Mouse (Mus musculus) cerebellum, adult 2 months (tissue): ENCODE results near the gene Sdsl. TPM values are rescaled to one million over a fixed set of nuclear protein-coding genes. Genes with fewer than 3 reads are reported as not detected.
"Not testable (repeated sequence)": the region's sequence is repeated elsewhere in the genome, so short reads cannot be mapped to it uniquely, and the experiment has no call there.

Experiments
- DNase-seq, 2 experiments: peaks; one replicate each; pipeline ENCODE4 v3.0.0; 2021
- H3K27ac ChIP-seq: fragments of 200-500 bp; 2 replicates; pipeline ENCODE4 v1.5.1; 2012; ENCODE audit warnings: low read length, control low read depth, inconsistent platforms; ENCODE audit not compliant: insufficient read depth
- H3K27me3 ChIP-seq: fragments of 200-500 bp; 2 replicates; pipeline ENCODE4 v1.6.1; 2012; ENCODE audit warnings: inconsistent platforms, mild to moderate bottlenecking, low read length, moderate library complexity; ENCODE audit not compliant: control insufficient read depth, insufficient read depth
- H3K4me1 ChIP-seq: fragments of 200-500 bp; 2 replicates; pipeline ENCODE4 v1.6.1; 2011; ENCODE audit warnings: low read length; ENCODE audit not compliant: control insufficient read depth, insufficient read depth
- H3K4me3 ChIP-seq: fragments of 200-500 bp; replicated peaks from 2 replicates; pipeline ENCODE3; 2011; ENCODE audit warnings: mild to moderate bottlenecking, low read depth, low read length, control low read depth; ENCODE audit not compliant: insufficient read depth
- CTCF ChIP-seq: fragments of 200-500 bp; IDR thresholded peaks from 2 replicates; pipeline ENCODE4 v1.5.1; 2011; ENCODE audit warnings: low read depth, mild to moderate bottlenecking, control low read depth, low read length, moderate library complexity, borderline replicate concordance; ENCODE audit not compliant: insufficient read depth
- POLR2A ChIP-seq: fragments of 200-500 bp; IDR thresholded peaks from 2 replicates; pipeline ENCODE4 v1.6.1; 2011; ENCODE audit warnings: low read length, control low read depth, borderline replicate concordance; ENCODE audit not compliant: insufficient read depth
- WGBS: fragments of 180-500 bp; shearing (Covaris S2); methylation state at CpG from one replicate; pipeline ENCODE4 v1.1.7; 2018; 5-methylcytosine and 5-hydroxymethylcytosine counted together
- polyA plus RNA-seq: library from polyadenylated mRNA; depleted of rRNA; stranded (reverse); fragments of >200 nt; gene quantifications from 2 replicates; pipeline ENCODE4 v1.2.3, GENCODE M21; 2012

The Sdsl gene
- polyA plus RNA-seq, 1 experiment, result 16.7 TPM

GRCm38 (mm10) chr5:120502147-120502621 lies 29.6 kb upstream of the Sdsl start:
- DNase-seq, result peak; percentile 33 to 41
- Histone ChIP-seq H3K27me3 (no peaks in the 10 kb centered on the region), H3K4me3 (peak overlapping the region; percentile 69), H3K27ac (no peak overlapping the region), H3K4me1 (peaks cover 9% of the 10 kb centered on the region; the same call in 1 of the 2 replicates)
- TF ChIP-seq POLR2A (no peak), CTCF (no peak)
- WGBS, result 15% methylated on average over 9 of the region's 9 CpGs

- DNase-seq, H3K27me3 ChIP-seq, H3K27ac ChIP-seq, H3K4me3 ChIP-seq: not testable (repeated sequence)
- peaks cover 14% of the 10 kb centered on the region; the same call in 1 of the 2 replicates for H3K4me1 ChIP-seq
- 88% methylated on average over 9 of the region's 9 CpGs for WGBS
These were observed 28.0 kb upstream of the Sdsl start for GRCm38 (mm10) chr5:120500609-120501008.

GRCm38 (mm10) chr5:120499202-120499601 lies 26.6 kb upstream of the Sdsl start:
- DNase-seq, result no peak
- Histone ChIP-seq H3K4me1 (peaks cover 21% of the 10 kb centered on the region), H3K4me3 (no peak overlapping the region), H3K27me3 (no peaks in the 10 kb centered on the region), H3K27ac (no peak overlapping the region)
- TF ChIP-seq POLR2A, result no peak
- no peak for TF ChIP-seq CTCF
- WGBS, result 91% methylated on average over 4 of the region's 4 CpGs

- TF ChIP-seq CTCF, result no peak
- TF ChIP-seq POLR2A, result no peak
- Histone ChIP-seq H3K27ac (no peak overlapping the region), H3K4me1 (peaks cover 23% of the 10 kb centered on the region), H3K27me3 (no peaks in the 10 kb centered on the region), H3K4me3 (no peak overlapping the region)
- DNase-seq, result no peak
- 96% methylated on average over 3 of the region's 3 CpGs for WGBS
These were observed 24.5 kb upstream of the Sdsl start for GRCm38 (mm10) chr5:120497071-120497470.

- WGBS, result 84% methylated on average over 13 of the region's 13 CpGs
- no peak overlapping the region for H3K27ac ChIP-seq
- no peak for DNase-seq
- TF ChIP-seq POLR2A (no peak), CTCF (no peak)
- H3K4me3 ChIP-seq, result no peak overlapping the region
- H3K4me1 ChIP-seq, result peaks cover 26% of the 10 kb centered on the region
- H3K27me3 ChIP-seq, result no peaks in the 10 kb centered on the region
These were observed 23.2 kb upstream of the Sdsl start for GRCm38 (mm10) chr5:120495703-120496226.

GRCm38 (mm10) chr5:120495064-120495702 lies 22.6 kb upstream of the Sdsl start:
- Histone ChIP-seq H3K4me1 (peaks cover 32% of the 10 kb centered on the region), H3K4me3 (no peak overlapping the region), H3K27ac (no peak overlapping the region), H3K27me3 (no peaks in the 10 kb centered on the region)
- 31% methylated on average over 10 of the region's 10 CpGs for WGBS
- no peak for TF ChIP-seq POLR2A
- TF ChIP-seq CTCF, result no peak
- DNase-seq, result peak in 1 of 2 experiments; percentile 57

GRCm38 (mm10) chr5:120493873-120494395 lies 21.3 kb upstream of the Sdsl start:
- 36% methylated on average over 9 of the region's 9 CpGs for WGBS
- H3K4me1 ChIP-seq, result peaks cover 32% of the 10 kb centered on the region
- TF ChIP-seq POLR2A (no peak), CTCF (no peak)
- H3K27me3 ChIP-seq, result no peaks in the 10 kb centered on the region
- no peak overlapping the region for H3K27ac ChIP-seq
- H3K4me3 ChIP-seq, result no peak overlapping the region
- DNase-seq, result no peak

GRCm38 (mm10) chr5:120493440-120493839 lies 20.8 kb upstream of the Sdsl start:
- Histone ChIP-seq H3K4me3 (no peak overlapping the region), H3K27me3 (no peaks in the 10 kb centered on the region)
- no peak for DNase-seq

More at GRCm38 (mm10) chr5:120493440-120493839, 20.8 kb upstream of the Sdsl start:
- no peak for TF ChIP-seq POLR2A
- TF ChIP-seq CTCF, result no peak
- 63% methylated on average over 6 of the region's 6 CpGs for WGBS
- no peak overlapping the region for H3K27ac ChIP-seq
- H3K4me1 ChIP-seq, result peaks cover 32% of the 10 kb centered on the region
